Mouse (Mus musculus) thymus, postnatal 10 days (tissue): ENCODE results near the gene Evi2b.
A peak's percentile ranks its signal among the peaks of the same experiment; 100 is the strongest.

ENCODE experiments used
- DNase-seq, 2 experiments: peaks; one replicate each; pipeline ENCODE4 v3.0.0; 2021; ENCODE audit warnings: low spot score in 2 of 2

Gene Evi2b

GRCm38 (mm10) chr11:79523560-79524309, at the start of gene Evi2b:
Gene Evi2b, minus strand, starts transcription at chr11:79523762.
- peak; percentile 39 to 62 for DNase-seq

- no peak for DNase-seq
These were observed 46.8 kb upstream of the Evi2b start for GRCm38 (mm10) chr11:79570319-79570718.

DNA sequence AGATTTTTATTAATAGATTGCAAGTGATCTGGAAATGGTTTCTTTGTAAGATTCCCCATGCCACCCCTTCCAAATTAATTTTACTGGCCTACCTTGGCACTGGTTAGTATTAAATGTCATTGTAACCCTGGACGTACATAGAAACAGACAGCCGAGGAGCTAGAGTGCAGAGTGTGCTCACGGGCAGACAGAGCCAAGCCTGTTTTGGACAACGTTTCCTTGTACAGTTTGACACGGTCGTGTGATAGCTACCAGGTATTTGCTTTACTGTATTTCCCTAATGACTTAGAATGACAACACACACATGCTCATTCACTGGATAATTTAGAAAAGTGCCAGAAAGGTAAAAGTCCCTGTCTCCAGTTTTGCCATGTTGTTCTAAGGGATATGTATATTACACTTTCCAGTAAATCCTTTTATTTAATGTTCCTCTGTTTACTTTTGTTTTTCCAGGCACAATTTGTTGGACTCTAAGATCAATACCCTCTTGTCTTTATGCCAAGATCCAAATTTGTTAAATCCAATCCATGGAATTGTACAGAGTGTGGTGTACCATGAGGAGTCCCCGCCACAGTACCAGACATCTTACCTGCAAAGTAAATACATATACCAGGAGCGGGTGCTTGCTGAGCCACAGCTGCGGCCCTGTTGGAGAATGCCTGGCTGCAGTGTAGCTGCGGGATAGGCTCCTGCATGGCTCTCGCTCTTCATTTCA, 44.8 kb upstream of the Evi2b start:
- DNase-seq: no peak

GRCm38 (mm10) chr11:79566947-79567346, 43.4 kb upstream of the Evi2b start:
- DNase-seq: no peak

- no peak for DNase-seq
These were observed 39.9 kb upstream of the Evi2b start for GRCm38 (mm10) chr11:79563493-79563892.

DNA sequence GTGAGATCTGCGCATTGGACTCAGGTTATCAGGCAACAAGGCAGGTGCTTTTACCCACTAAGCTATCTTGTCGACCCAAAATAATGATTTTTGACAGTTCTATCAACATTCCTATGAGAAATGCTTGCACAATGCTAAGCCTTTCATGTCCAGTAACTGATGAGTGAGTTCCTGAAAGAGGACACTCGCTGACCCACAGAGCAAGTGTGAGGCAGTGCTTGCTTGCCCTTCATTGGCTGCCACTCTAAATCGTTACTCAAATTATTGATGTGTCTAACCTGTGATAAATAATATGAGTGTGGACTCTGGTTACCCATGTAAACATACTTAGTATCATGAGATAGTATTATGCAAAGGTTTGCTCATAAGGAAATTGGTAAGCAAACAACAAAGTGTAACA, 37.0 kb upstream of the Evi2b start:
- DNase-seq: no peak

GRCm38 (mm10) chr11:79552622-79553021, 29.1 kb upstream of the Evi2b start:
- DNase-seq: no peak

GRCm38 (mm10) chr11:79536293-79536692, 12.7 kb upstream of the Evi2b start:
- no peak for DNase-seq

DNA sequence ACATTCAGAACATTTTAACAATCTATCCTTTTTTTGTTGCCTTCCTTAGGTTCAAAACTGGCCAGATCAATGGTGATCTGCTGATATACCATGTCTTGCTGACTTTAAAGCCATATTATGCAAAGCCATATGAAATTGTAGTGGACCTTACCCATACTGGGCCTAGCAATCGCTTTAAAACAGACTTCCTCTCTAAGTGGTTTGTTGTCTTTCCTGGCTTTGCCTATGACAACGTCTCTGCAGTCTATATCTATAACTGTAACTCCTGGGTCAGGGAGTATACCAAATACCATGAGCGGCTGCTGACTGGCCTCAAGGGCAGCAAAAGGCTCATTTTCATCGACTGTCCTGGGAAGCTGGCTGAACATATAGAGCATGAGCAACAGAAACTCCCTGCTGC, 12.0 kb upstream of the Evi2b start:
- DNase-seq: no peak

DNA sequence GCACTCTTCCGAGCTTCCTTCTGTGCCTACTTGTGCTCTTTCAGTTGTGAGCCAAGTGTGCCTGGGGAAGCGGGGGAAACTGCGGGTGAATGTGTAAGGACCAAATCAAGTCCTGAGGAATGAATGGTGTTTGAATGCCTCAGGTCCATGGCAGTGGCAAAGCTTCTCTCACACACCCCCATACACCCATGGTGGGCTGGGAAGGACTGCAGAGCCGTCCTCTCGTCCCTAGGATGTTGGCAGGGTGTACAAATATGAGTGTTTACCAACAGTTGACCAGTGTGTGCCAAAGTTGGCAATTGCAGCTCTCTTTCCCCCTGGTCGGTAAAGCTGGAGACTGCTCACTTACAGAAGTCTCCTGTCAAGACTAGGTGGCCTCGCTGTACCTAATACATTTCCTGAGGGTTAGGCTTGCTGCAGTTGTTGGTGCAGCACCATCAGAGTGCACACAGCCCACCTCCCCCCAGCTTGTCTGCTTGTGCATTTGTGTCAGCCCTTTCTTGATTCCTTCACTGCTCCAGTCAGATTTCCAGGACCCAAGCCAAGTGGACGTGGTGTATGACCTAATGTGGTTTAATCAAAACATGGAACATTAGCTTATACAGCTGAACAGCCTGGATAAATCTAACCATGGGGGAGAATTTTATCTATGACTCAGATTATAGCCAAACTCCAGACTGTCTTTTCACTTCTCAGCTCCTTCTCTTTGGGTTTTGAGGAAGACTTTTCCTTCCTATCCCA, 10.6 kb upstream of the Evi2b start:
- DNase-seq: no peak

DNA sequence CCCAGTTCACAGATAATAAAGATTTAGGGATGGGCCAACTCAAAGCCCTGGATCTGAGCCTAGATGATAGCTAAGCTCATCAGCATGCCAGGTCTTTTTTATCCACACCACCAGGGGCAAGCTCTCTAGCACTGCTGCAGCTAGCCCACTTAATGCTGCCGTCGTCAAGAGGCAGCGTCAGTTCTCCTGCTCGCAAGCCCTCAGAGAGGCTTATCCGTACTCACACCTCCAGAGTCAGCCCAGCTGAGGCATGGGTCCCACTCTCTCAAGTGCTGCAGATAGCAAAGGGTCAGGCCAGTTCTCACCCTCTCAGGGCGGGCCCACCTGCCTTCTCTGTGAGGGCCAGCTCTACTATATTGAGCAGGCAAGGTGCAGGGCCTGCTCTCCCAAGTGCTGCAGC, 9.7 kb upstream of the Evi2b start:
- no peak for DNase-seq

DNA sequence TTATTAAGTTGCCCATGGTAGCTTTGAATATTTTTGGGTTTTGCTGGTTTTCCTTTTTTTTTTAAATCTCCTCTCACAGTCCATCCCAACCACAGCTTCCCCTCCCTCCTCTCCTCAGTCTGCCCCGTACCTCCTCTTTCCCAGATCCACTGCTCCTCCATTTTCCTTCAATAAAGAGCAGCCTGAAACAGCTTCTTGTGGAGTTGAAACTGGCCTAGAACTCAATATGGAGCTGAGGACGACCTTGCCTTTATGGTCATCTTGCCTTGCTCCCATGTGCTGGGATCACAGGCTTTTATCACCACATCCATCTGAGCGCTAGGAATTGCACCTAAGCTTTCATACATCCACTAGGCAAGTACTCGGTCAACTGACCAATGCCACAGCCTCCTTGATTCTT, 7.9 kb upstream of the Evi2b start:
- no peak for DNase-seq

- DNase-seq: no peak
These were observed 7.2 kb upstream of the Evi2b start for GRCm38 (mm10) chr11:79530774-79531173.

DNA sequence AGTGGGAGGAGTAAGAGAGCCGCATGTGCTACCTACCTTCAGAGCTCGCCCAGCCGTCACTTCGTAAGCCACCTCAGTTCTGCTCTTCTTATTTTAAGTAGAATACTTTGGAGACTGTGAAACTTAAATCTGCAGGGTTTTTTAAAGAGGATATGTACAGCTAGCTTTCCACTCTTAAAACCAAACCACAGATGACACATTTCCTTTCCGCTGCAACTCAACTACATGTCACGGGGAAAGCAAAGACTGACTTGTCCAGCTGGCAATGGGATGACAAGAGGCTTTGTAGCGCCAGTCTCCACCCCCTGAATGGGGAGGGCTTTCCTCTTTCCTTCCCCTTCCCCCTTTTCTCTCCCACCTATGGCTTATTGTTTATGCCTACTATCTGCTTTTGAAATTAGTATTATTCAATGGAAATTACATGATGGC, 6.8 kb upstream of the Evi2b start, which contains the start of the genes Evi2 and Evi2a:
Gene Evi2, minus strand, starts transcription at position 257 of the 429 bp plus-strand sequence.
Gene Evi2a, minus strand, starts transcription at position 277 of the 429 bp plus-strand sequence.
- peak in 1 of 2 experiments; percentile 21 for DNase-seq

- no peak for DNase-seq
These were observed 6.2 kb upstream of the Evi2b start for GRCm38 (mm10) chr11:79529736-79530135.

- DNase-seq: no peak
These were observed 5.7 kb upstream of the Evi2b start for GRCm38 (mm10) chr11:79529226-79529625.

DNA sequence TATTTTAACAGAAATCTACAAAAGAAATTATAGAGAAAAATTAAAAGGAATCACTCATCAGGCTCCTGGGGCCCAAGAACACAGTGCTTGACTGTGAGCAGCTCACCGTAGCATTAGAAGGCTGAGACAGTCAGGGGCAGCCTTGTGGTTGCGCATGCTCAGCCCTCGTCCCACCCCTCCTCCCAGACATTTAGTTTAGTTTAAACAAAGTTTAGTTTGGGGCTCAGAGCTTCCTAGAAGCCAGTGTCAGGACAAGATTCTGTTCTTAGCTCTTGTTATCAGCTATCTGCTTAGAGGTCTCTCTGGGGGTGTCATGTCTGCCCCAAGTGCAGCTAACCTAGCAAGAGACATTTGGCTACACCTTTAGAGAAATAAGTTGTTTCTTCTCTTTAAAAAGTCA, 5.0 kb upstream of the Evi2b start:
- DNase-seq: no peak

DNA sequence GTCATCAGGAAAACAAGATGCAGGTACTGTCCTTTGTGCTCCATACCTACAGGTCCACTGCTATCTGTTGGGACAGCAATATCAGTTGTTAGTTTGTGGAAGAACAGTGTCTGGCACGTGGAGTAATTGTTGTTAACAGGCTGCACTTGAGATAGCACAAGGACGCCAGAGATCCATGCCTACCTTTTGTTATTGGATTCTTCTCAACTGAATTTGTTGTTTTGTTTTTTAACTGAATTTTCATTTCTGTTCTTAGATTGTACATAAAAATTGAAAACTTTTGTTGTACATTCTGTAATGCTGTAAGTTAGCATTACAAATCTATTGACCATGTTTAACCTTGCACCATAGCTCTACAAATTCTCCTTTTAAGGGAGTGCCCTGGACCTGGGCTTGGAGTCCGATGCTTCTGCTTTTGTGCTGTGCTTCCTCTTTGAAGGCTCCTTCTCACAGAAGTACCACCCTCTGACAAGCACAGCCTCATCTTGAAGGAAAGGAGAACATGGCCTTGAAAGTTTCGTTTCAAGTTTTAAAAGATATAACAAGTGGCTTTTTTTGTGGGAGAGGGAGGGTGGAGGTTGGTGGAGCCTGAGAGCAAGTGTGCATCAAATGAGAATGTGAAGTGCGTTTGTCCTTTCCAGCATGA, 4.3 kb upstream of the Evi2b start:
- DNase-seq: no peak

DNA sequence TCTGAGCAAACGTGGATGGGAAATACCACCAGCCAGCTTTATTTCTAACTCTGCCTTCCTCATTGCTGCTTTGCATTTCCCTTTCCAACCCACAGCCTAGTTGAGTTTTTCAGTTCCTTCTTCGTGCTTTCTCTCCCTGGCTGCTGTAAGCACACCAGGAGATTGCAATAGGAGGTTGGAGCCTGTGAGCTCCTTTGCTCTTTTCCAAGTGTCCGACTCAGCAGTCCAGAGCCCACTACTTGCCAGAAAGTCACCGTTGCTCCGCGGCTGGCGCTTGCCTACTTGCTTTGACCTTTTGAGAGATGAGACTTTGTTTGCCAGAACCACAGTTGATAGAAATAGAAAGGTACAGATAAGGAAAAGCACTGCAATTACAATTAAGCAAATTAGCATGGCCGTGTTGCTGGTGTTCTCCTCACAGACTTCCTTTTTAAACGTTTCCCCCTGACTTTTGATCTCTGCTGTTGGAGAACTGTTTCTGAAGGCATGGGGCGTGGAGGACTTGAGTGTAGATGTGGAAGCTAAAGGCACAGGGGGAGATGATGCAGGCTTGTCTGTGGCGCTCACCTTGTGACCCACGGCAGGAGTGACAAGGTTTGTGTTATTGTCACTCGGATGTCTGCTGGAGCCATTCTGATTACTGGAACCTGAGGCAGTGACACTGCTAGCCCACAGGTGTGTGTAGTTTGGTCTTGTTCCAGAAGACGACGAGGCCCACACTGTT, 3.6 kb upstream of the Evi2b start:
- DNase-seq: no peak

DNA sequence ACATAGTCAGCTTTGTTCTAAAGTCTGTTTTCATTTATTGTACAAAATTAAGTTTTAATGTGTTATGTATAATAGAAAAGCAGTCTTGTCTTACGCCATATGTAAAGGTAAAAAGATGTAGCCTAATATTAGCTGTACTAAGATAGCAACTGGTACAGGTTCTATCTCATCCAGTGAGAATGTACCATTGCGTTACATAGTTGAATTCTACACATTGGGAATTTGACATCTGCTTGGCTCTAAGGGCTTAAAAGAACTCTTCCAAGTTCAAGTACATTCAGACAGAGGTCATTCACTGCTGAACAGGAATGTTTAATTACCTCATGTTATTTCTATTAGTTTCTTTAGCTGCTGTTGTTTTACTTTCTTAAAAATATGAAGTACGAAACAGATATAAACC, 3.0 kb upstream of the Evi2b start:
- no peak for DNase-seq

GRCm38 (mm10) chr11:79524310-79524575, 681 bp upstream of the Evi2b start:
- DNase-seq: no peak

DNA sequence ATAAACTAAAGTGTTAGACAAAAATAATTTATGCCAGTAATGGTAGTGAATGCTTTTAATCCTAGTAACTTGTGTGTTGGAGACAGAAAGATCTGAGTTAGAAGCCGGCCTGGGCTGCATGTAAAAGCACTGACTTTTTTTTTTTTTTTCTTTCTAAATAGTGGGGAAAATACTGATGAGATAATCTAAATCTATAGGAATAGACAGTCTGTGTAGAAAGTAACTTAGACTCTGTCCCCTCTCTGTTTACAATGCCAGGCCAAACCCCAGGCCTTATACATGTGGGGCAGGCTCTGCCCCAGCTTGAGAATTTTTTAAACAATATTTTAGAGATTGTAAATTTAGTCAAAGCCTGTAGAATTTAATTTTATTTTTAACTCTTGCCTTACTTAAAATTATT, 618 bp downstream of the Evi2b start:
- DNase-seq: no peak
